Mouse (Mus musculus): Measurements from ENCODE around the gene Ston2. TPM values are rescaled to one million over a fixed set of nuclear protein-coding genes. Genes with fewer than 3 reads are reported as not detected.

Ston2 gene
- polyA plus RNA-seq, 1 experiment from 2014 or later, result 10.6 TPM

GRCm38 (mm10) chr12:91778211-91779003 is 9.8 kb downstream of the Ston2 start:
- Histone ChIP-seq H3K9ac (peak overlapping the region; percentile 52), H3K4me2 (peak overlapping the region; percentile 89), H3K27ac (ENCODE audit: low read depth) (peak overlapping the region; percentile 22; the same call in 1 of the 2 replicates), H3K4me3 (ENCODE audit: low read depth, low read length) (peak overlapping the region; percentile 65), H3K4me1 (ENCODE audit: insufficient read depth) (no peaks in the 10 kb centered on the region), H3K9me3 (ENCODE audit: low read depth, low read length) (no peaks in the 10 kb centered on the region), H3K27me3 (ENCODE audit: insufficient read depth, low read length) (0 out of 2 replicates have a peak, but pooled peaks cover 4% of the 10 kb centered on the region), H3K36me3 (ENCODE audit: insufficient read depth) (no peaks in the 10 kb centered on the region)
- ATAC-seq (ENCODE audit: insufficient read depth), result peak; percentile 82
- TF ChIP-seq CTCF (IDR thresholded peaks at IDR 0.05; ENCODE audit: low read depth), result no peak
- DNase-seq, result peak; percentile 73
- under 1% methylated on average over 46 of the region's 51 CpGs for WGBS

- H3K36me3 ChIP-seq (ENCODE audit: insufficient read depth), result no peaks in the 10 kb centered on the region
- no peak overlapping the region for H3K9ac ChIP-seq
- H3K4me3 ChIP-seq (ENCODE audit: low read depth, low read length), result no peak overlapping the region
- H3K27ac ChIP-seq (ENCODE audit: low read depth), result no peak overlapping the region
- no peaks in the 10 kb centered on the region for H3K4me1 ChIP-seq (ENCODE audit: insufficient read depth)
- H3K4me2 ChIP-seq, result no peak overlapping the region
- H3K9me3 ChIP-seq (ENCODE audit: low read depth, low read length), result no peaks in the 10 kb centered on the region
- 0 out of 2 replicates have a peak, but pooled peaks cover 4% of the 10 kb centered on the region for H3K27me3 ChIP-seq (ENCODE audit: insufficient read depth, low read length)
- no peak for TF ChIP-seq CTCF (IDR thresholded peaks at IDR 0.05; ENCODE audit: low read depth)
- DNase-seq, result no peak
- 69% methylated on average over 5 of the region's 5 CpGs for WGBS
- ATAC-seq (ENCODE audit: insufficient read depth), result no peak
Measured at GRCm38 (mm10) chr12:91776342-91776741, 11.8 kb downstream of the Ston2 start.

- ATAC-seq (ENCODE audit: insufficient read depth) (no peak), DNase-seq (no peak)
- no peaks in the 10 kb centered on the region for H3K4me1 ChIP-seq (ENCODE audit: insufficient read depth)
- H3K27ac ChIP-seq (ENCODE audit: low read depth), result no peak overlapping the region
- WGBS, result 54% methylated on average over 8 of the region's 8 CpGs
- TF ChIP-seq CTCF (IDR thresholded peaks at IDR 0.05; ENCODE audit: low read depth), result no peak
- H3K4me3 ChIP-seq (ENCODE audit: low read depth, low read length), result no peak overlapping the region
- H3K4me2 ChIP-seq, result no peak overlapping the region
- H3K27me3 ChIP-seq (ENCODE audit: insufficient read depth, low read length), result 0 out of 2 replicates have a peak, but pooled peaks cover 4% of the 10 kb centered on the region
- no peaks in the 10 kb centered on the region for H3K9me3 ChIP-seq (ENCODE audit: low read depth, low read length)
- H3K36me3 ChIP-seq (ENCODE audit: insufficient read depth), result no peaks in the 10 kb centered on the region
- H3K9ac ChIP-seq, result no peak overlapping the region
Measured at GRCm38 (mm10) chr12:91774811-91775284, 13.3 kb downstream of the Ston2 start.

GRCm38 (mm10) chr12:91768871-91769270 is 19.3 kb downstream of the Ston2 start:
- no peaks in the 10 kb centered on the region for H3K9me3 ChIP-seq (ENCODE audit: low read depth, low read length)
- no peak for ATAC-seq (ENCODE audit: insufficient read depth)
- no peaks in the 10 kb centered on the region for H3K36me3 ChIP-seq (ENCODE audit: insufficient read depth)
- H3K4me3 ChIP-seq (ENCODE audit: low read depth, low read length), result no peak overlapping the region
- no peak overlapping the region for H3K27ac ChIP-seq (ENCODE audit: low read depth)
- DNase-seq, result no peak
- no peak for TF ChIP-seq CTCF (IDR thresholded peaks at IDR 0.05; ENCODE audit: low read depth)
- no peaks in the 10 kb centered on the region for H3K27me3 ChIP-seq (ENCODE audit: insufficient read depth, low read length)
- 50% methylated on average over 2 of the region's 2 CpGs for WGBS
- no peak overlapping the region for H3K9ac ChIP-seq
- H3K4me2 ChIP-seq, result no peak overlapping the region
- H3K4me1 ChIP-seq (ENCODE audit: insufficient read depth), result peaks cover 11% of the 10 kb centered on the region

- Histone ChIP-seq H3K36me3 (ENCODE audit: insufficient read depth) (no peaks in the 10 kb centered on the region), H3K27me3 (ENCODE audit: insufficient read depth, low read length) (no peaks in the 10 kb centered on the region), H3K4me2 (no peak overlapping the region), H3K4me3 (ENCODE audit: low read depth, low read length) (no peak overlapping the region), H3K27ac (ENCODE audit: low read depth) (no peak overlapping the region), H3K4me1 (ENCODE audit: insufficient read depth) (peaks cover 11% of the 10 kb centered on the region), H3K9ac (no peak overlapping the region), H3K9me3 (ENCODE audit: low read depth, low read length) (no peaks in the 10 kb centered on the region)
- 80% methylated on average over 6 of the region's 6 CpGs for WGBS
- DNase-seq, result no peak
- no peak for TF ChIP-seq CTCF (IDR thresholded peaks at IDR 0.05; ENCODE audit: low read depth)
- ATAC-seq (ENCODE audit: insufficient read depth), result no peak
Measured at GRCm38 (mm10) chr12:91768176-91768575, 20.0 kb downstream of the Ston2 start.

- H3K4me3 ChIP-seq (ENCODE audit: low read depth, low read length), result no peak overlapping the region
- ATAC-seq (ENCODE audit: insufficient read depth) (peak; percentile 82), DNase-seq (peak; percentile 63)
- H3K4me2 ChIP-seq, result peak overlapping the region; percentile 21
- peaks cover 11% of the 10 kb centered on the region for H3K4me1 ChIP-seq (ENCODE audit: insufficient read depth)
- 45% methylated on average over 14 of the region's 14 CpGs for WGBS
- H3K9ac ChIP-seq, result no peak overlapping the region
- TF ChIP-seq CTCF (IDR thresholded peaks at IDR 0.05; ENCODE audit: low read depth), result no peak
- no peaks in the 10 kb centered on the region for H3K27me3 ChIP-seq (ENCODE audit: insufficient read depth, low read length)
- no peaks in the 10 kb centered on the region for H3K9me3 ChIP-seq (ENCODE audit: low read depth, low read length)
- H3K27ac ChIP-seq (ENCODE audit: low read depth), result no peak overlapping the region
- no peaks in the 10 kb centered on the region for H3K36me3 ChIP-seq (ENCODE audit: insufficient read depth)
Measured at GRCm38 (mm10) chr12:91766338-91767107, 21.7 kb downstream of the Ston2 start.

GRCm38 (mm10) chr12:91765504-91765903 is 22.7 kb downstream of the Ston2 start:
- peaks cover 11% of the 10 kb centered on the region for H3K4me1 ChIP-seq (ENCODE audit: insufficient read depth)
- peak; percentile 27 for DNase-seq
- WGBS, result 48% methylated on average over 13 of the region's 13 CpGs
- ATAC-seq (ENCODE audit: insufficient read depth), result no peak
- 0 out of 2 replicates have a peak overlapping the region, but pooled peaks have one; percentile 21 for H3K4me2 ChIP-seq
- no peak overlapping the region for H3K9ac ChIP-seq
- no peak overlapping the region for H3K4me3 ChIP-seq (ENCODE audit: low read depth, low read length)
- H3K9me3 ChIP-seq (ENCODE audit: low read depth, low read length), result no peaks in the 10 kb centered on the region
- no peaks in the 10 kb centered on the region for H3K36me3 ChIP-seq (ENCODE audit: insufficient read depth)
- H3K27me3 ChIP-seq (ENCODE audit: insufficient read depth, low read length), result no peaks in the 10 kb centered on the region
- no peak overlapping the region for H3K27ac ChIP-seq (ENCODE audit: low read depth)
- no peak for TF ChIP-seq CTCF (IDR thresholded peaks at IDR 0.05; ENCODE audit: low read depth)

All from lung, embryonic 14.5 days (tissue).